Mouse (Mus musculus) hindbrain, embryonic 15.5 days (tissue): ENCODE data around the gene Aptx. TPM values are rescaled to one million over a fixed set of nuclear protein-coding genes. Genes with fewer than 3 reads are reported as not detected.
A peak's percentile ranks its signal among the peaks of the same experiment; 100 is the strongest.

Experiments used
- ATAC-seq: fragments of 200-750 bp; cut with Nextera tagmentation; 2 replicates; pipeline ENCODE4 v1.8.0; 2017; ENCODE audit warnings: low read depth, moderate number of reproducible peaks, moderate TSS enrichment; ENCODE audit not compliant: low FRiP score
- H3K27ac ChIP-seq: fragments of 300-500 bp; sonication (generic); replicated peaks from 2 replicates; pipeline ENCODE4 v1.5.1; 2015; ENCODE audit warnings: mild to moderate bottlenecking, inconsistent platforms
- H3K27me3 ChIP-seq: fragments of 300-500 bp; sonication (generic); 2 replicates; pipeline ENCODE4 v1.6.1; 2015; ENCODE audit warnings: control low read depth, inconsistent platforms
- H3K36me3 ChIP-seq: fragments of 300-500 bp; sonication (generic); 2 replicates; pipeline ENCODE4 v1.6.1; 2015; ENCODE audit warnings: control low read depth, inconsistent platforms
- H3K4me1 ChIP-seq: fragments of 300-500 bp; sonication (generic); replicated peaks from 2 replicates; pipeline ENCODE4 v1.6.1; 2015; ENCODE audit warnings: control low read depth, inconsistent platforms
- H3K4me2 ChIP-seq: fragments of 300-500 bp; sonication (generic); 2 replicates; pipeline ENCODE4 v1.6.1; 2015; ENCODE audit warnings: moderate library complexity, mild to moderate bottlenecking, inconsistent platforms
- H3K4me3 ChIP-seq: fragments of 300-500 bp; sonication (generic); 2 replicates; pipeline ENCODE4 v1.5.1; 2015; ENCODE audit warnings: mild to moderate bottlenecking, inconsistent platforms
- H3K9ac ChIP-seq: fragments of 300-500 bp; sonication (generic); 2 replicates; pipeline ENCODE4 v1.6.1; 2015; ENCODE audit warnings: inconsistent platforms
- H3K9me3 ChIP-seq: fragments of 300-500 bp; sonication (generic); 2 replicates; pipeline ENCODE4 v1.6.1; 2016; ENCODE audit warnings: control low read depth, inconsistent platforms
- WGBS: fragments of 180-500 bp; shearing (Covaris S2); methylation state at CpG from one replicate; pipeline ENCODE4 v1.1.7; 2015; 5-methylcytosine and 5-hydroxymethylcytosine counted together
- polyA plus RNA-seq: library from polyadenylated mRNA; unstranded; fragments of >200 nt; fragmentation: Nextera tagmentation; extraction: Ambion mirVana; gene quantifications from 2 replicates; pipeline ENCODE4 v1.2.1, GENCODE M21; 2015

Aptx gene
- polyA plus RNA-seq, 1 experiment from 2014 or later = 45.9 TPM

- Histone ChIP-seq H3K36me3 (no peaks in the 10 kb centered on the region), H3K4me3 (peak overlapping the region; percentile 65), H3K9ac (peak overlapping the region; percentile 61; the same call in 1 of the 2 replicates), H3K9me3 (no peaks in the 10 kb centered on the region), H3K27ac (0 out of 2 replicates have a peak overlapping the region, but pooled peaks have one; percentile 98), H3K27me3 (no peaks in the 10 kb centered on the region), H3K4me1 (peaks cover 25% of the 10 kb centered on the region), H3K4me2 (peak overlapping the region; percentile 66)
- WGBS = 91% methylated on average over 3 of the region's 3 CpGs
- no peak for ATAC-seq
These were observed 1.2 kb downstream of the Aptx start for GRCm38 (mm10) chr4:40701796-40702195.

GRCm38 (mm10) chr4:40700216-40700615 is 2.8 kb downstream of the Aptx start:
- 87% methylated on average over 8 of the region's 8 CpGs for WGBS
- H3K27me3 ChIP-seq = no peaks in the 10 kb centered on the region
- H3K4me3 ChIP-seq = no peak overlapping the region
- H3K27ac ChIP-seq = no peak overlapping the region
- ATAC-seq = no peak
- H3K4me1 ChIP-seq = peaks cover 25% of the 10 kb centered on the region
- H3K9me3 ChIP-seq = no peaks in the 10 kb centered on the region
- H3K36me3 ChIP-seq = peaks cover 7% of the 10 kb centered on the region; the same call in 1 of the 2 replicates
- no peak overlapping the region for H3K4me2 ChIP-seq
- H3K9ac ChIP-seq = no peak overlapping the region

GRCm38 (mm10) chr4:40697059-40697458 is 5.9 kb downstream of the Aptx start:
- Histone ChIP-seq H3K9me3 (no peaks in the 10 kb centered on the region), H3K27ac (no peak overlapping the region), H3K4me2 (no peak overlapping the region), H3K36me3 (peaks cover 30% of the 10 kb centered on the region), H3K27me3 (no peaks in the 10 kb centered on the region), H3K4me1 (peaks cover 11% of the 10 kb centered on the region), H3K9ac (no peak overlapping the region), H3K4me3 (no peak overlapping the region)
- WGBS = 85% methylated on average over 7 of the region's 7 CpGs
- no peak for ATAC-seq

- Histone ChIP-seq H3K36me3 (peaks cover 66% of the 10 kb centered on the region), H3K27ac (no peak overlapping the region), H3K4me3 (no peak overlapping the region), H3K4me1 (no peaks in the 10 kb centered on the region), H3K9me3 (no peaks in the 10 kb centered on the region), H3K9ac (no peak overlapping the region), H3K4me2 (no peak overlapping the region), H3K27me3 (no peaks in the 10 kb centered on the region)
- no peak for ATAC-seq
- WGBS = 89% methylated on average over 11 of the region's 11 CpGs
These were observed 11.9 kb downstream of the Aptx start for GRCm38 (mm10) chr4:40691100-40691499.

GRCm38 (mm10) chr4:40683306-40683705 is 19.7 kb downstream of the Aptx start:
- Histone ChIP-seq H3K27me3 (no peaks in the 10 kb centered on the region), H3K4me1 (no peaks in the 10 kb centered on the region), H3K9ac (no peak overlapping the region), H3K36me3 (peaks cover 27% of the 10 kb centered on the region), H3K4me3 (no peak overlapping the region), H3K9me3 (no peaks in the 10 kb centered on the region), H3K4me2 (no peak overlapping the region), H3K27ac (no peak overlapping the region)
- no peak for ATAC-seq
- 95% methylated on average over 2 of the region's 2 CpGs for WGBS

- Histone ChIP-seq H3K9ac (no peak overlapping the region), H3K9me3 (no peaks in the 10 kb centered on the region), H3K27ac (no peak overlapping the region), H3K4me3 (no peak overlapping the region), H3K4me2 (no peak overlapping the region), H3K4me1 (no peaks in the 10 kb centered on the region), H3K27me3 (no peaks in the 10 kb centered on the region), H3K36me3 (peaks cover 20% of the 10 kb centered on the region)
- peak; percentile 47 for ATAC-seq
- 91% methylated on average over 5 of the region's 5 CpGs for WGBS
These were observed 20.6 kb downstream of the Aptx start for GRCm38 (mm10) chr4:40682359-40682758.

GRCm38 (mm10) chr4:40681908-40682307 is 21.1 kb downstream of the Aptx start:
- H3K27me3 ChIP-seq = no peaks in the 10 kb centered on the region
- no peak overlapping the region for H3K27ac ChIP-seq
- no peaks in the 10 kb centered on the region for H3K9me3 ChIP-seq
- no peak overlapping the region for H3K4me2 ChIP-seq
- 15% methylated on average over 3 of the region's 3 CpGs for WGBS
- H3K4me1 ChIP-seq = no peaks in the 10 kb centered on the region; the same call in 1 of the 2 replicates
- no peak overlapping the region for H3K4me3 ChIP-seq
- peaks cover 17% of the 10 kb centered on the region for H3K36me3 ChIP-seq
- peak; percentile 16; the same call in 1 of the 2 replicates for ATAC-seq
- H3K9ac ChIP-seq = no peak overlapping the region

- H3K36me3 ChIP-seq = 0 out of 2 replicates have a peak, but pooled peaks cover 5% of the 10 kb centered on the region
- WGBS = 55% methylated on average over 5 of the region's 5 CpGs
- no peak for ATAC-seq
- H3K4me2 ChIP-seq = no peak overlapping the region
- H3K27ac ChIP-seq = no peak overlapping the region
- H3K9ac ChIP-seq = no peak overlapping the region
- H3K4me3 ChIP-seq = no peak overlapping the region
- H3K4me1 ChIP-seq = peaks cover 8% of the 10 kb centered on the region
- H3K27me3 ChIP-seq = no peaks in the 10 kb centered on the region
- H3K9me3 ChIP-seq = no peaks in the 10 kb centered on the region
These were observed 22.6 kb downstream of the Aptx start for GRCm38 (mm10) chr4:40680250-40680860.

- Histone ChIP-seq H3K4me1 (peaks cover 8% of the 10 kb centered on the region), H3K27me3 (no peaks in the 10 kb centered on the region), H3K9me3 (no peaks in the 10 kb centered on the region), H3K4me3 (no peak overlapping the region), H3K36me3 (no peaks in the 10 kb centered on the region), H3K27ac (no peak overlapping the region), H3K9ac (no peak overlapping the region), H3K4me2 (peak overlapping the region; percentile 44; the same call in 1 of the 2 replicates)
- ATAC-seq = peak; percentile 47
- WGBS = 51% methylated on average over 4 of the region's 5 CpGs
These were observed 25.9 kb downstream of the Aptx start for GRCm38 (mm10) chr4:40677132-40677531.

- peak; percentile 21; the same call in 1 of the 2 replicates for ATAC-seq
- no peak overlapping the region for H3K27ac ChIP-seq
- 0 out of 2 replicates have a peak overlapping the region, but pooled peaks have one; percentile 12 for H3K4me3 ChIP-seq
These were observed 26.7 kb downstream of the Aptx start for GRCm38 (mm10) chr4:40676338-40676737.

GRCm38 (mm10) chr4:40673526-40673925 is 29.5 kb downstream of the Aptx start:
- H3K27me3 ChIP-seq = no peaks in the 10 kb centered on the region
- H3K4me2 ChIP-seq = no peak overlapping the region
- no peaks in the 10 kb centered on the region for H3K9me3 ChIP-seq
- H3K4me3 ChIP-seq = no peak overlapping the region
- H3K36me3 ChIP-seq = no peaks in the 10 kb centered on the region
- ATAC-seq = no peak
- no peak overlapping the region for H3K27ac ChIP-seq
- peaks cover 8% of the 10 kb centered on the region for H3K4me1 ChIP-seq
- WGBS = 96% methylated on average over 5 of the region's 5 CpGs
- H3K9ac ChIP-seq = no peak overlapping the region

More at GRCm38 (mm10) chr4:40676338-40676737, 26.7 kb downstream of the Aptx start:
- Histone ChIP-seq H3K4me1 (peaks cover 8% of the 10 kb centered on the region), H3K27me3 (no peaks in the 10 kb centered on the region), H3K9ac (no peak overlapping the region), H3K4me2 (peak overlapping the region; percentile 44), H3K36me3 (no peaks in the 10 kb centered on the region), H3K9me3 (no peaks in the 10 kb centered on the region)
- WGBS = 18% methylated on average over 14 of the region's 14 CpGs

GRCm38 (mm10) chr4:40666237-40667012 is 36.6 kb downstream of the Aptx start:
- no peak for ATAC-seq
- Histone ChIP-seq H3K4me1 (no peaks in the 10 kb centered on the region), H3K27me3 (no peaks in the 10 kb centered on the region), H3K4me3 (no peak overlapping the region), H3K4me2 (no peak overlapping the region), H3K9me3 (no peaks in the 10 kb centered on the region), H3K27ac (no peak overlapping the region), H3K9ac (no peak overlapping the region), H3K36me3 (no peaks in the 10 kb centered on the region)
- 86% methylated on average over 9 of the region's 9 CpGs for WGBS
